Mouse (Mus musculus) hindbrain, postnatal 0 days (tissue): ENCODE results near the gene Zfp955a. TPM values are rescaled to one million over a fixed set of nuclear protein-coding genes. Genes with fewer than 3 reads are reported as not detected.
"Not testable (repeated sequence)": the region's sequence is repeated elsewhere in the genome, so short reads cannot be mapped to it uniquely, and the experiment has no call there.

ENCODE experiments used
- ATAC-seq: fragments of 200-750 bp; cut with Nextera tagmentation; 2 replicates; pipeline ENCODE4 v1.8.0; 2017; ENCODE audit warnings: mild to moderate bottlenecking, moderate TSS enrichment, moderate library complexity
- DNase-seq: peaks from one replicate; pipeline ENCODE4 v3.0.0-alpha.2; 2015; ENCODE audit warnings: low spot score
- H3K27ac ChIP-seq: fragments of 300-500 bp; sonication (generic); 2 replicates; pipeline ENCODE4 v1.5.1; 2014; ENCODE audit warnings: mild to moderate bottlenecking
- H3K27me3 ChIP-seq: fragments of 300-500 bp; sonication (generic); 2 replicates; pipeline ENCODE4 v1.6.1; 2014; ENCODE audit warnings: low read length, mixed read lengths; ENCODE audit not compliant: insufficient read depth
- H3K36me3 ChIP-seq: fragments of 300-500 bp; sonication (generic); 2 replicates; pipeline ENCODE4 v1.6.1; 2014; ENCODE audit warnings: low read length, mixed read lengths; ENCODE audit not compliant: insufficient read depth
- H3K4me1 ChIP-seq: fragments of 300-500 bp; sonication (generic); 2 replicates; pipeline ENCODE4 v1.6.1; 2014; ENCODE audit warnings: antibody characterized with exemption, low read length, mixed read lengths; ENCODE audit not compliant: insufficient read depth
- H3K4me2 ChIP-seq: fragments of 300-500 bp; sonication (generic); 2 replicates; pipeline ENCODE4 v1.6.1; 2014; ENCODE audit warnings: low read depth, mild to moderate bottlenecking, low read length, moderate library complexity, mixed read lengths
- H3K4me3 ChIP-seq: fragments of 300-500 bp; sonication (generic); 2 replicates; pipeline ENCODE4 v1.5.1; 2014; ENCODE audit warnings: low read length
- H3K9ac ChIP-seq: fragments of 300-500 bp; sonication (generic); replicated peaks from 2 replicates; pipeline ENCODE4 v1.6.1; 2014; ENCODE audit warnings: mild to moderate bottlenecking, low read length, moderate library complexity, mixed read lengths
- H3K9me3 ChIP-seq: fragments of 300-500 bp; sonication (generic); 2 replicates; pipeline ENCODE4 v1.6.1; 2016; ENCODE audit warnings: low read length, mixed read lengths
- CTCF ChIP-seq: IDR thresholded peaks from 2 replicates; pipeline ENCODE4 v1.5.1; 2016; ENCODE audit warnings: antibody characterized with exemption, control low read depth, low read depth
- WGBS: fragments of 180-500 bp; shearing (Covaris S2); extraction: QIAGEN DNeasy Blood & Tissue Kit; methylation state at CpG from one replicate; pipeline ENCODE4 v1.1.7; 2014; 5-methylcytosine and 5-hydroxymethylcytosine counted together
- polyA plus RNA-seq: library from polyadenylated mRNA; unstranded; fragments of >200 nt; fragmentation: Nextera tagmentation; extraction: Ambion mirVana; gene quantifications from 2 replicates; pipeline ENCODE4 v1.2.1, GENCODE M21; 2015
- total RNA-seq: library from RNA; depleted of rRNA; stranded (reverse); fragments of >200 nt; gene quantifications from 2 replicates; pipeline ENCODE4 v1.2.3, GENCODE M21; 2014; rRNA removed

Gene Zfp955a
- total and polyA plus RNA-seq, 2 experiments from 2014 or later = 13.4 to 18.5 TPM

DNA sequence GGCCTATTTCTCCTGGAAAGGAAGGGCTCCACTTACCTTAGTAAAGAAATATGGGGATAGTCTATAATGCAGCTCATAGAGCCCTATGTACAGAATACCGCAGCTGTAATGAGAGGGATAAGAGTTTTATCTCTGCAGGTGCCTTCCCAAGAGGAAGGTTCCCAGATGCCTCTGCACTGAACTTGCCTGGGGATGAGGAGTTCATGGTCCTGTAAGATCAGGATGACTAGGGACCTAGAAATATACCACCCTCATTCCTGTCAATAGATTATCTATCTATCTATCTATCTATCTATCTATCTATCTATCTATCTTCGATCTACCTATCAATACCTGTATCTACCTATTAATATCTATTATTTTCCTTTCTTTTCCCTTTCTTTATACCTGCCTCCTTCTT, 33.4 kb downstream of the Zfp955a start, which contains the start of gene Olfr1564:
TSS of gene Olfr1564 (minus strand) at position 101 of the 400 bp plus-strand sequence.
- Histone ChIP-seq H3K4me3 (no peak within 1 kb of the TSS), H3K4me1 (no peaks in the 10 kb centered on the region), H3K27ac (no peak within 1 kb of the TSS), H3K9me3 (peaks cover 11% of the 10 kb centered on the region; the same call in 1 of the 2 replicates), H3K9ac (no peak within 1 kb of the TSS), H3K4me2 (no peak within 1 kb of the TSS), H3K36me3 (no peaks in the 10 kb centered on the region), H3K27me3 (no peaks in the 10 kb centered on the region)
- no peak for TF ChIP-seq CTCF
- WGBS = 90% methylated on average over 2 of the region's 2 CpGs
- ATAC-seq = no peak
- no peak for DNase-seq

DNA sequence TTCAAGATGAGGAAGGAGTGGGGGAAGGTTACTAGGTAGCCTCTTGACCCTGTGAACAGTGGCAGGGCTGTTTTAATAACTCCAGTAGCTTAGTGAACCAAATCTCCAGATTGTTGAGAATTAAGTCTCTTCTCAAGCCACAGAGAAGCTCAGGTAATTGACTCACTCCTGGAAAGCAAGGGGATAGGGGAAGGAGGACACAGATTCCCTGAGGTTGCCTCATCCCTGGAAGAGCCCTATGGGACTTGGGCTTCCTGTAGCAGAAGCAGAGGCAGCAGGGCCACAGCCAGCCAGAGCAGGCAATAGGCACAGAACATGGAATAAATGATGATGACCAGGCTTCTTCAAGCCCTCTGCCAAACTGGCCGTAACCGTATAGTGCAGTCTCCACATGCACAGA, 63.9 kb downstream of the Zfp955a start, which contains the start of gene Olfr239:
TSS of gene Olfr239 (plus strand) at position 301 of the 400 bp plus-strand sequence.
- not testable (repeated sequence) for H3K9ac ChIP-seq, H3K27me3 ChIP-seq, H3K36me3 ChIP-seq, H3K27ac ChIP-seq, ATAC-seq, H3K4me3 ChIP-seq, H3K4me2 ChIP-seq, DNase-seq, H3K9me3 ChIP-seq, H3K4me1 ChIP-seq
- no CpG with 5 or more reads among the region's 2 CpGs for WGBS

Other genes starting within 250 kb of the Zfp955a start
- gene Zfp763, start 221.7 kb downstream of the Zfp955a start, total RNA-seq = 10.8 and 12.7 TPM in 2 replicates
- gene Zfp763, start 221.7 kb downstream of the Zfp955a start, polyA plus RNA-seq = 15.3 and 16.7 TPM in 2 replicates
- gene 4921501E09Rik, start 187.1 kb downstream of the Zfp955a start, total RNA-seq = not detected in 2 replicates
- gene 4921501E09Rik, start 187.1 kb downstream of the Zfp955a start, polyA plus RNA-seq = not detected in 2 replicates
- gene Zfp563, start 165.8 kb downstream of the Zfp955a start, total RNA-seq = 9.7 and 11.6 TPM in 2 replicates
- gene Zfp563, start 165.8 kb downstream of the Zfp955a start, polyA plus RNA-seq = 10.3 and 11.8 TPM in 2 replicates
- gene Morc2b, start 115.5 kb downstream of the Zfp955a start, total RNA-seq = 0.05 TPM in 1 of 2 replicates, not detected in the other
- gene Morc2b, start 115.5 kb downstream of the Zfp955a start, polyA plus RNA-seq = 0.54 and 0.63 TPM in 2 replicates
- not detected in 2 replicates for gene Olfr55, start 86.7 kb downstream of the Zfp955a start, total RNA-seq
- not detected in 2 replicates for gene Olfr55, start 86.7 kb downstream of the Zfp955a start, polyA plus RNA-seq
- not detected in 2 replicates for gene Olfr239, start 63.8 kb downstream of the Zfp955a start, total RNA-seq
- not detected in 2 replicates for gene Olfr239, start 63.8 kb downstream of the Zfp955a start, polyA plus RNA-seq
- gene Olfr1564, start 33.5 kb downstream of the Zfp955a start, total RNA-seq = 0.21 and 1.2 TPM in 2 replicates
- not detected in 2 replicates for gene Olfr1564, start 33.5 kb downstream of the Zfp955a start, polyA plus RNA-seq
- not detected in 2 replicates for gene Olfr63, start 9.5 kb upstream of the Zfp955a start, total RNA-seq
- gene Olfr63, start 9.5 kb upstream of the Zfp955a start, polyA plus RNA-seq = 0.03 TPM in 1 of 2 replicates, not detected in the other
- gene Zfp955b, start 34.4 kb upstream of the Zfp955a start, total RNA-seq = 12.6 and 16.9 TPM in 2 replicates
- 14.3 and 14.9 TPM in 2 replicates for gene Zfp955b, start 34.4 kb upstream of the Zfp955a start, polyA plus RNA-seq
- gene Zfp81, start 103.7 kb upstream of the Zfp955a start, total RNA-seq = 14.1 and 19.3 TPM in 2 replicates
- gene Zfp81, start 103.7 kb upstream of the Zfp955a start, polyA plus RNA-seq = 14.1 and 14.5 TPM in 2 replicates
- 4.4 and 5.2 TPM in 2 replicates for gene Zfp101, start 139.5 kb upstream of the Zfp955a start, total RNA-seq
- gene Zfp101, start 139.5 kb upstream of the Zfp955a start, polyA plus RNA-seq = 11.1 and 11.2 TPM in 2 replicates
- gene Actl9, start 177.8 kb upstream of the Zfp955a start, total RNA-seq = not detected in 2 replicates
- not detected in 2 replicates for gene Actl9, start 177.8 kb upstream of the Zfp955a start, polyA plus RNA-seq